Mouse (Mus musculus) heart, adult 2 months (tissue): Measurements from ENCODE around the gene Tbcc. TPM values are rescaled to one million over a fixed set of nuclear protein-coding genes. Genes with fewer than 3 reads are reported as not detected.

ENCODE experiments used
- DNase-seq, 2 experiments: peaks; one replicate each; pipeline ENCODE4 v3.0.0; 2021
- H3K27ac ChIP-seq: fragments of 200-600 bp; 2 replicates; pipeline ENCODE4 v1.8.1; 2022
- H3K27me3 ChIP-seq: fragments of 200-500 bp; 2 replicates; pipeline ENCODE4 v1.6.1; 2012; ENCODE audit warnings: mild to moderate bottlenecking, low read length, inconsistent platforms, mixed read lengths; ENCODE audit not compliant: control insufficient read depth, insufficient read depth
- H3K36me3 ChIP-seq: fragments of 200-500 bp; 2 replicates; pipeline ENCODE4 v1.6.1; 2012; ENCODE audit warnings: low read length, inconsistent platforms; ENCODE audit not compliant: control insufficient read depth, insufficient read depth
- H3K4me1 ChIP-seq: fragments of 200-500 bp; 2 replicates; pipeline ENCODE4 v1.6.1; 2011; ENCODE audit warnings: low read length; ENCODE audit not compliant: control insufficient read depth, insufficient read depth
- H3K4me3 ChIP-seq: fragments of 200-600 bp; 2 replicates; pipeline ENCODE4 v1.8.1; 2022
- H3K79me2 ChIP-seq: fragments of 200-500 bp; replicated peaks from 2 replicates; pipeline ENCODE4 v1.6.1; 2012; ENCODE audit warnings: mild to moderate bottlenecking, inconsistent platforms, low read length, moderate library complexity, mixed read lengths; ENCODE audit not compliant: control insufficient read depth, insufficient read depth
- H3K9ac ChIP-seq: fragments of 200-500 bp; 2 replicates; pipeline ENCODE4 v1.6.1; 2012; ENCODE audit warnings: low read depth, mild to moderate bottlenecking, control low read depth, inconsistent platforms, low read length, mixed read lengths
- CTCF ChIP-seq: fragments of 200-600 bp; IDR thresholded peaks from 2 replicates; pipeline ENCODE4 v1.8.1; 2022; ENCODE audit warnings: antibody characterized with exemption, mild to moderate bottlenecking, moderate library complexity
- EP300 ChIP-seq: fragments of 200-500 bp; IDR thresholded peaks from 2 replicates; pipeline ENCODE4 v1.6.1; 2011; ENCODE audit warnings: low read depth, low read length, control low read depth; ENCODE audit not compliant: insufficient read depth
- POLR2A ChIP-seq: fragments of 200-500 bp; IDR thresholded peaks from 2 replicates; pipeline ENCODE4 v1.6.1; 2011; ENCODE audit warnings: mild to moderate bottlenecking, low read depth, low read length, control low read depth; ENCODE audit not compliant: insufficient read depth
- WGBS: fragments of 180-500 bp; shearing (Covaris S2); methylation state at CpG from one replicate; pipeline ENCODE4 v1.1.7; 2018; 5-methylcytosine and 5-hydroxymethylcytosine counted together
- intact Hi-C: fragments of 180-260 bp; cut with DNase I; formaldehyde crosslinking; loops from one replicate; pipeline ENCODE4 v1.15.1; 2025
- polyA plus RNA-seq: library from polyadenylated mRNA; depleted of rRNA; stranded (reverse); fragments of >200 nt; gene quantifications from 2 replicates; pipeline ENCODE4 v1.2.3, GENCODE M21; 2012
- total RNA-seq, 2 experiments: library from RNA; stranded (reverse); gene quantifications; 2 replicates each; pipeline ENCODE4 v1.2.3; 2021

Gene Tbcc
- total and polyA plus RNA-seq, 3 experiments = 12.7 to 16.3 (median 16.3) TPM

GRCm38 (mm10) chr17:46847206-46847605, 43.3 kb upstream of the Tbcc start:
- WGBS = 89% methylated on average over 7 of the region's 7 CpGs
- no peak for TF ChIP-seq POLR2A
- TF ChIP-seq CTCF = no peak
- no peak for TF ChIP-seq EP300
- H3K9ac ChIP-seq = no peak overlapping the region
- H3K27me3 ChIP-seq = no peaks in the 10 kb centered on the region
- no peak for DNase-seq
- peaks cover 8% of the 10 kb centered on the region for H3K79me2 ChIP-seq
- H3K27ac ChIP-seq = no peak overlapping the region
- intact Hi-C loops = no loop called here
- no peak overlapping the region for H3K4me3 ChIP-seq
- H3K36me3 ChIP-seq = no peaks in the 10 kb centered on the region
- H3K4me1 ChIP-seq = peaks cover 4% of the 10 kb centered on the region; the same call in 1 of the 2 replicates

GRCm38 (mm10) chr17:46852725-46853124, 37.8 kb upstream of the Tbcc start:
- Histone ChIP-seq H3K27me3 (no peaks in the 10 kb centered on the region), H3K27ac (peak overlapping the region; percentile 37)

GRCm38 (mm10) chr17:46853281-46853680, 37.2 kb upstream of the Tbcc start:
- peak; percentile 75 to 81 for DNase-seq
- H3K4me1 ChIP-seq = peaks cover 12% of the 10 kb centered on the region
- intact Hi-C loops = no loop called here
- peak overlapping the region; percentile 37 for H3K27ac ChIP-seq
- no peak overlapping the region for H3K9ac ChIP-seq
- H3K36me3 ChIP-seq = peaks cover 2% of the 10 kb centered on the region; the same call in 1 of the 2 replicates
- no peak overlapping the region for H3K4me3 ChIP-seq
- no peaks in the 10 kb centered on the region; the same call in 1 of the 2 replicates for H3K79me2 ChIP-seq
- peak; percentile 90 for TF ChIP-seq EP300
- TF ChIP-seq CTCF = no peak
- peak; percentile 73 for TF ChIP-seq POLR2A
- no peaks in the 10 kb centered on the region for H3K27me3 ChIP-seq
- 39% methylated on average over 6 of the region's 6 CpGs for WGBS

More at GRCm38 (mm10) chr17:46852725-46853124, 37.8 kb upstream of the Tbcc start:
- peak; percentile 34 to 40 for DNase-seq
- Histone ChIP-seq H3K79me2 (no peaks in the 10 kb centered on the region; the same call in 1 of the 2 replicates), H3K9ac (no peak overlapping the region), H3K36me3 (peaks cover 2% of the 10 kb centered on the region; the same call in 1 of the 2 replicates), H3K4me3 (no peak overlapping the region), H3K4me1 (peaks cover 12% of the 10 kb centered on the region)
- intact Hi-C loops = no loop called here
- 44% methylated on average over 6 of the region's 6 CpGs for WGBS
- TF ChIP-seq CTCF (no peak), EP300 (0 out of 2 replicates have a peak, but pooled peaks have one; percentile 16), POLR2A (peak; percentile 29)

- H3K79me2 ChIP-seq = no peaks in the 10 kb centered on the region; the same call in 1 of the 2 replicates
- peak overlapping the region; percentile 86; the same call in 1 of the 2 replicates for H3K4me3 ChIP-seq
- H3K27me3 ChIP-seq = no peaks in the 10 kb centered on the region
- peaks cover 12% of the 10 kb centered on the region for H3K4me1 ChIP-seq
- peak overlapping the region; percentile 100 for H3K27ac ChIP-seq
- peaks cover 2% of the 10 kb centered on the region; the same call in 1 of the 2 replicates for H3K36me3 ChIP-seq
- intact Hi-C loops = no loop called here
- WGBS = 60% methylated on average over 7 of the region's 7 CpGs
- TF ChIP-seq EP300 (no peak), POLR2A (0 out of 2 replicates have a peak, but pooled peaks have one; percentile 36)
- no peak for DNase-seq
- no peak overlapping the region for H3K9ac ChIP-seq
These were observed 36.4 kb upstream of the Tbcc start for GRCm38 (mm10) chr17:46854096-46854495.

GRCm38 (mm10) chr17:46854640-46855110, 35.8 kb upstream of the Tbcc start:
- TF ChIP-seq CTCF (no peak), POLR2A (no peak; the same call in 1 of the 2 replicates), EP300 (0 out of 2 replicates have a peak, but pooled peaks have one; percentile 9)
- peak overlapping the region; percentile 46 for H3K9ac ChIP-seq
- intact Hi-C loops = loop anchor here (1.0 kb wide), 1 partner anchor 36 kb away; the partner anchor contains the start of gene Tbcc
- no peaks in the 10 kb centered on the region for H3K79me2 ChIP-seq
- DNase-seq = peak; percentile 48 to 56
- peak overlapping the region; percentile 100 for H3K27ac ChIP-seq
- H3K36me3 ChIP-seq = peaks cover 2% of the 10 kb centered on the region; the same call in 1 of the 2 replicates
- 13% methylated on average over 8 of the region's 8 CpGs for WGBS
- H3K27me3 ChIP-seq = no peaks in the 10 kb centered on the region
- peak overlapping the region; percentile 86 for H3K4me3 ChIP-seq
- peaks cover 12% of the 10 kb centered on the region for H3K4me1 ChIP-seq
